In the genomic region with DNA sequence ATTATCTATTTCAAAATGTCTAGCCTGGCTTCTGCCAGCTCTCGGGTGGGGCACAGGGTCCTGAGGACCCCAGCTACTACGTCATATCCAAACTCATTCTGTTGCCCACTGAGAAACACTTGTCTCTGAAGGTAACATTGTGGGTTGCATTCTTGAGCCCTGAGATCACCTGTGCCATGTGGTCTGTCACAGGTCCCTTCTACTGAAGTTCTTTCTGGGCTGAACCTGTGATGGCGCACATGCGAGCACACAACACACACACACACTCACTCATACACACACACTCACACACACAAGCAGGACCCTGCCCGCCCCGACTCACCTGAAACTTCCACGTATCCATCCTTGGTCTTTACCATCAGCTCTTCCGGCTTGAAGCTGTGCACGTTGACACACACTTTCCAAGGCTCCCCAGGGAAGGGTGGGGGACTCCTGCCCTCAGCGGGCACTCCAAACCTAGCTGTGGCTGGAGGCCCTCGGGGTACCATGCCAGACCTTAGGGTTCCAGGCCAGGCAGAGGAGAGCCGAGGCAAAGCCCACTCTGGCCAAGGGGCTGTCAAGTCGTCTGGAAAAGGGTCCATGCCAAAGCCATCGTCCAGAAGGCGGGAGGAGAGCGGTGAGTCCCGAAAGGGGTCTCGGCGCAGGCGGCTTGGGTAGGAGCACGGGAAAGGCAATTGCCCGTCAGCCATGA, we compare ENCODE assay signal across 8 mouse cellular contexts. TPM values are rescaled to one million over a fixed set of nuclear protein-coding genes. Genes with fewer than 3 reads are reported as not detected.
DNase-seq lines count a peak whose midpoint lies in the region; ATAC-seq lines count a peak whose summit lies in the region.

No protein-coding gene starts in this region.

- H3K4me2 ChIP-seq in heart, embryonic 11.5 days: peak overlapping the region; percentile 87
- peak overlapping the region; percentile 75 for H3K4me2 ChIP-seq in lung, embryonic 15.5 days

- DNase-seq in heart, adult 8-10 months (ENCODE audit: low spot score): no peak
- peak; percentile 64 to 70 for DNase-seq in cerebellum, postnatal 10 days
- DNase-seq in heart, postnatal 4 days: peak; percentile 33
- DNase-seq in thymus, postnatal 25 days: no peak
- DNase-seq in spleen, adult 18-20 months: no peak

- peaks cover 29% of the 10 kb centered on the region for H3K4me1 ChIP-seq in heart, embryonic 11.5 days (ENCODE audit: control insufficient read depth, insufficient read depth, low read length)
- peaks cover 47% of the 10 kb centered on the region for H3K4me1 ChIP-seq in lung, embryonic 15.5 days

- no peaks in the 10 kb centered on the region for H3K36me3 ChIP-seq in heart, embryonic 11.5 days (ENCODE audit: control insufficient read depth, insufficient read depth, low read length)
- H3K36me3 ChIP-seq in lung, embryonic 15.5 days: no peaks in the 10 kb centered on the region

- WGBS in heart, embryonic 11.5 days (ENCODE audit: insufficient replicate concordance): 39% methylated on average over 22 of the region's 22 CpGs
- 36% methylated on average over 22 of the region's 22 CpGs for WGBS in lung, embryonic 15.5 days

- peak overlapping the region; percentile 93 for H3K27ac ChIP-seq in heart, embryonic 11.5 days (ENCODE audit: low read depth, low read length)
- H3K27ac ChIP-seq in lung, embryonic 15.5 days: peak overlapping the region; percentile 81

- H3K9ac ChIP-seq in heart, embryonic 11.5 days (ENCODE audit: low read depth, low read length): peak overlapping the region; percentile 87
- peak overlapping the region; percentile 52 for H3K9ac ChIP-seq in lung, embryonic 15.5 days

- no peaks in the 10 kb centered on the region for H3K27me3 ChIP-seq in heart, embryonic 11.5 days (ENCODE audit: control insufficient read depth, insufficient read depth, low read length)
- H3K27me3 ChIP-seq in lung, embryonic 15.5 days: no peaks in the 10 kb centered on the region

- no peak for ATAC-seq in heart, embryonic 11.5 days (replicated peaks; ENCODE audit: insufficient number of reproducible peaks, low FRiP score, low TSS enrichment)
- ATAC-seq in lung, embryonic 15.5 days (ENCODE audit: borderline replicate concordance, extremely low read depth, low FRiP score, low TSS enrichment): no peak
- no peak for ATAC-seq in CD4-positive, CD25-positive, alpha-beta regulatory T cell, adult 4 months

- H3K9me3 ChIP-seq in heart, embryonic 11.5 days (replicated peaks; ENCODE audit: control insufficient read depth, low read length): no peaks in the 10 kb centered on the region
- no peaks in the 10 kb centered on the region for H3K9me3 ChIP-seq in lung, embryonic 15.5 days

- H3K4me3 ChIP-seq in heart, embryonic 11.5 days (ENCODE audit: low read depth, low read length): peak overlapping the region; percentile 55
- H3K4me3 ChIP-seq in lung, embryonic 15.5 days: peak overlapping the region; percentile 41

RNA-seq across cellular contexts. Expression of a gene that starts 0.7 kb away (rescaled TPM):
- 34.9 and 35.3 TPM in 2 replicates for polyA plus RNA-seq in heart, embryonic 11.5 days (2014; fragmentation: Nextera tagmentation; extraction: Ambion mirVana)
- 100 to 1,000 TPM; 427 to 604 (median 541) TPM for total RNA-seq in heart, adult 8-10 months (2022)
- 10 to 100 TPM; 75.1 to 75.9 TPM for total RNA-seq in heart, postnatal 4 days (2021)
- 15.7 and 16.0 TPM in 2 replicates for polyA plus RNA-seq in lung, embryonic 15.5 days (2015; fragmentation: Nextera tagmentation; extraction: Ambion mirVana)
- not detected for polyA plus RNA-seq in CD4-positive, CD25-positive, alpha-beta regulatory T cell, adult 4 months (2017; shearing (Covaris generic))

Comparison
In these comparisons a context has a peak if more than half of its experiments do, and no peak if none do; other contexts are left out.
1. DNase-seq: peak in cerebellum, postnatal 10 days (2 of 2) and heart, postnatal 4 days (single experiment); none in heart, adult 8-10 months (single experiment), thymus, postnatal 25 days (single experiment) and spleen, adult 18-20 months (0 of 2).
2. RNA of a gene that starts 0.7 kb away (polyA plus RNA-seq): 34.9 to 35.3 TPM in heart, embryonic 11.5 days and 15.7 to 16.0 TPM in lung, embryonic 15.5 days; not detected in CD4-positive, CD25-positive, alpha-beta regulatory T cell, adult 4 months; every median in the first group is over 10 times any median in the second.